Mouse (Mus musculus): ENCODE measurements around the gene Gm4869. TPM values are rescaled to one million over a fixed set of nuclear protein-coding genes. Genes with fewer than 3 reads are reported as not detected.

Gm4869 gene
- polyA plus RNA-seq, 1 experiment from 2014 or later: not detected

GRCm38 (mm10) chr5:140510012-140511000 lies 64.9 kb downstream of the Gm4869 start:
- H3K4me1 ChIP-seq (replicated peaks): peaks cover 71% of the 10 kb centered on the region

GRCm38 (mm10) chr5:140513921-140514320 lies 68.5 kb downstream of the Gm4869 start:
- Histone ChIP-seq H3K36me3 (no peaks in the 10 kb centered on the region), H3K9me3 (no peaks in the 10 kb centered on the region), H3K27me3 (no peaks in the 10 kb centered on the region), H3K4me3 (no peak overlapping the region), H3K9ac (no peak overlapping the region), H3K4me1 (replicated peaks) (peaks cover 42% of the 10 kb centered on the region), H3K27ac (replicated peaks) (peak overlapping the region; percentile 13; the same call in 1 of the 2 replicates), H3K4me2 (no peak overlapping the region)
- ATAC-seq (ENCODE audit: low read depth): no peak
- WGBS: 80% methylated on average over 8 of the region's 8 CpGs

More at GRCm38 (mm10) chr5:140510012-140511000, 64.9 kb downstream of the Gm4869 start:
- 38% methylated on average over 27 of the region's 27 CpGs for WGBS
- Histone ChIP-seq H3K9ac (peak overlapping the region; percentile 46), H3K9me3 (no peaks in the 10 kb centered on the region), H3K27ac (replicated peaks) (peak overlapping the region; percentile 68), H3K4me3 (no peak overlapping the region), H3K36me3 (no peaks in the 10 kb centered on the region), H3K4me2 (peak overlapping the region; percentile 30), H3K27me3 (no peaks in the 10 kb centered on the region)
- ATAC-seq (ENCODE audit: low read depth): no peak

- H3K9me3 ChIP-seq: no peaks in the 10 kb centered on the region
- ATAC-seq (ENCODE audit: low read depth): no peak
- no peak overlapping the region; the same call in 1 of the 2 replicates for H3K9ac ChIP-seq
- no peak overlapping the region for H3K4me3 ChIP-seq
- no peaks in the 10 kb centered on the region for H3K36me3 ChIP-seq
- H3K27ac ChIP-seq (replicated peaks): peak overlapping the region; percentile 13; the same call in 1 of the 2 replicates
- peaks cover 32% of the 10 kb centered on the region for H3K4me1 ChIP-seq (replicated peaks)
- WGBS: 53% methylated on average over 7 of the region's 7 CpGs
- no peak overlapping the region for H3K4me2 ChIP-seq
- H3K27me3 ChIP-seq: no peaks in the 10 kb centered on the region
Observed at GRCm38 (mm10) chr5:140514799-140515486, 69.5 kb downstream of the Gm4869 start.

GRCm38 (mm10) chr5:140517159-140517920 lies 71.9 kb downstream of the Gm4869 start:
- peaks cover 17% of the 10 kb centered on the region for H3K4me1 ChIP-seq (replicated peaks)
- H3K9me3 ChIP-seq: no peaks in the 10 kb centered on the region
- H3K36me3 ChIP-seq: no peaks in the 10 kb centered on the region
- 90% methylated on average over 21 of the region's 21 CpGs for WGBS
- no peak overlapping the region for H3K4me2 ChIP-seq
- H3K4me3 ChIP-seq: no peak overlapping the region
- H3K27me3 ChIP-seq: no peaks in the 10 kb centered on the region
- H3K27ac ChIP-seq (replicated peaks): no peak overlapping the region
- no peak for ATAC-seq (ENCODE audit: low read depth)
- no peak overlapping the region for H3K9ac ChIP-seq

- Histone ChIP-seq H3K27me3 (no peaks in the 10 kb centered on the region), H3K9me3 (no peaks in the 10 kb centered on the region), H3K4me2 (no peak overlapping the region), H3K9ac (no peak overlapping the region), H3K27ac (replicated peaks) (no peak overlapping the region), H3K36me3 (no peaks in the 10 kb centered on the region), H3K4me3 (no peak overlapping the region), H3K4me1 (replicated peaks) (peaks cover 17% of the 10 kb centered on the region)
- ATAC-seq (ENCODE audit: low read depth): no peak
- WGBS: 86% methylated on average over 4 of the region's 4 CpGs
Observed at GRCm38 (mm10) chr5:140517921-140518230, 72.4 kb downstream of the Gm4869 start.

GRCm38 (mm10) chr5:140521196-140521595 lies 75.8 kb downstream of the Gm4869 start:
- H3K36me3 ChIP-seq: peaks cover 30% of the 10 kb centered on the region
- 95% methylated on average over 1 of the region's 1 CpGs for WGBS
- no peak overlapping the region for H3K9ac ChIP-seq
- H3K27ac ChIP-seq (replicated peaks): no peak overlapping the region
- H3K9me3 ChIP-seq: peaks cover 9% of the 10 kb centered on the region; the same call in 1 of the 2 replicates
- ATAC-seq (ENCODE audit: low read depth): no peak
- H3K4me3 ChIP-seq: no peak overlapping the region
- no peak overlapping the region for H3K4me2 ChIP-seq
- no peaks in the 10 kb centered on the region for H3K27me3 ChIP-seq
- no peaks in the 10 kb centered on the region for H3K4me1 ChIP-seq (replicated peaks)

- no peak for ATAC-seq (ENCODE audit: low read depth)
- Histone ChIP-seq H3K4me3 (no peak overlapping the region), H3K36me3 (peaks cover 53% of the 10 kb centered on the region), H3K4me1 (replicated peaks) (no peaks in the 10 kb centered on the region), H3K4me2 (no peak overlapping the region), H3K9me3 (peaks cover 9% of the 10 kb centered on the region; the same call in 1 of the 2 replicates), H3K9ac (no peak overlapping the region), H3K27me3 (no peaks in the 10 kb centered on the region), H3K27ac (replicated peaks) (no peak overlapping the region)
- 76% methylated on average over 2 of the region's 2 CpGs for WGBS
Observed at GRCm38 (mm10) chr5:140526754-140527153, 81.3 kb downstream of the Gm4869 start.

GRCm38 (mm10) chr5:140538111-140538683 lies 92.8 kb downstream of the Gm4869 start:
- H3K4me1 ChIP-seq (replicated peaks): peaks cover 4% of the 10 kb centered on the region
- no peak overlapping the region for H3K9ac ChIP-seq
- no peaks in the 10 kb centered on the region for H3K36me3 ChIP-seq
- no peaks in the 10 kb centered on the region for H3K9me3 ChIP-seq
- no peak overlapping the region for H3K27ac ChIP-seq (replicated peaks)
- no peak overlapping the region for H3K4me3 ChIP-seq
- no peak for ATAC-seq (ENCODE audit: low read depth)
- WGBS: 75% methylated on average over 13 of the region's 13 CpGs
- H3K4me2 ChIP-seq: no peak overlapping the region
- no peaks in the 10 kb centered on the region for H3K27me3 ChIP-seq

GRCm38 (mm10) chr5:140540106-140540505 lies 94.7 kb downstream of the Gm4869 start:
- H3K4me3 ChIP-seq: no peak overlapping the region
- no peaks in the 10 kb centered on the region for H3K9me3 ChIP-seq
- no peaks in the 10 kb centered on the region for H3K27me3 ChIP-seq
- H3K27ac ChIP-seq (replicated peaks): no peak overlapping the region
- H3K4me2 ChIP-seq: no peak overlapping the region
- WGBS: 15% methylated on average over 8 of the region's 8 CpGs
- ATAC-seq (ENCODE audit: low read depth): peak; percentile 4; the same call in 1 of the 2 replicates
- no peaks in the 10 kb centered on the region for H3K36me3 ChIP-seq
- peaks cover 7% of the 10 kb centered on the region for H3K4me1 ChIP-seq (replicated peaks)
- H3K9ac ChIP-seq: no peak overlapping the region

- 56% methylated on average over 9 of the region's 9 CpGs for WGBS
- ATAC-seq (ENCODE audit: low read depth): peak; percentile 82
- no peaks in the 10 kb centered on the region for H3K36me3 ChIP-seq
- H3K4me3 ChIP-seq: no peak overlapping the region
- H3K9me3 ChIP-seq: peaks cover under 1% of the 10 kb centered on the region; the same call in 1 of the 2 replicates
- peak overlapping the region; percentile 47 for H3K27ac ChIP-seq (replicated peaks)
- peaks cover 7% of the 10 kb centered on the region for H3K4me1 ChIP-seq (replicated peaks)
- no peak overlapping the region for H3K4me2 ChIP-seq
- H3K9ac ChIP-seq: no peak overlapping the region
- H3K27me3 ChIP-seq: no peaks in the 10 kb centered on the region
Observed at GRCm38 (mm10) chr5:140542811-140543575, 97.5 kb downstream of the Gm4869 start.

All from neural tube, embryonic 13.5 days (tissue).